Mouse (Mus musculus): Measurements from ENCODE around the gene Olfr603.
"Not testable (repeated sequence)": the region's sequence is repeated elsewhere in the genome, so short reads cannot be mapped to it uniquely, and the experiment has no call there.

DNA sequence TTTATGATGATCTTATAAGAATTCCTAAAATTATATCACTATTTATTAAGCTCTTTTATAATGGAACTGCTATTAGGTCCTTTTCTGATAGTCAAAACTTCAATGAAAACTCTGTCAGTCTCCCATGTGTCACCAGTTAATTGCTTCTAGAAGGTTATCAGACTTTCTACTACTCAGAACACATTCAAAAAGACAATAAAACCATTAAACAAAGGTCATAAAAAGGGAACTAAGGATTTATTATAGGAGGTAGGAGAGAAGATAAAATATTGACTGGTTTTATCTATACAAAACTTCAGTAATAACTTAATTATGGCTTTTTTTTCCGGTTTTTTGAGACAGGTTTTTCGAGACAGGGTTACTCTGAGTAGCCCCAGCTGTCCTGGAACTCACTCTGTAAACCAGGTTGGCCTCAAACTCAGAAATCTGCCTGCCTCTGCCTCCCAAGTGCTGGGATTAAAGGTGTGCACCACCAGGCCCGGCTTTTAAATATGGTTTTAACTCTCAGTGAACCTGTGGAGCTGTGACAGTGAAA lies 20.6 kb upstream of the Olfr603 start:
- not testable (repeated sequence) for TF ChIP-seq CTCF (IDR thresholded peaks at IDR 0.05; ENCODE audit: borderline replicate concordance, extremely low read depth, insufficient read depth, insufficient read length); POLR2A (IDR thresholded peaks at IDR 0.05; ENCODE audit: borderline replicate concordance, extremely low read depth, insufficient read depth, insufficient read length, poor library complexity, severe bottlenecking)

Data from brain, embryonic 14.5 days (tissue).